Mouse (Mus musculus): ENCODE results near the gene Setx.
"Not testable (repeated sequence)": the region's sequence is repeated elsewhere in the genome, so short reads cannot be mapped to it uniquely, and the experiment has no call there.

The Setx gene

DNA sequence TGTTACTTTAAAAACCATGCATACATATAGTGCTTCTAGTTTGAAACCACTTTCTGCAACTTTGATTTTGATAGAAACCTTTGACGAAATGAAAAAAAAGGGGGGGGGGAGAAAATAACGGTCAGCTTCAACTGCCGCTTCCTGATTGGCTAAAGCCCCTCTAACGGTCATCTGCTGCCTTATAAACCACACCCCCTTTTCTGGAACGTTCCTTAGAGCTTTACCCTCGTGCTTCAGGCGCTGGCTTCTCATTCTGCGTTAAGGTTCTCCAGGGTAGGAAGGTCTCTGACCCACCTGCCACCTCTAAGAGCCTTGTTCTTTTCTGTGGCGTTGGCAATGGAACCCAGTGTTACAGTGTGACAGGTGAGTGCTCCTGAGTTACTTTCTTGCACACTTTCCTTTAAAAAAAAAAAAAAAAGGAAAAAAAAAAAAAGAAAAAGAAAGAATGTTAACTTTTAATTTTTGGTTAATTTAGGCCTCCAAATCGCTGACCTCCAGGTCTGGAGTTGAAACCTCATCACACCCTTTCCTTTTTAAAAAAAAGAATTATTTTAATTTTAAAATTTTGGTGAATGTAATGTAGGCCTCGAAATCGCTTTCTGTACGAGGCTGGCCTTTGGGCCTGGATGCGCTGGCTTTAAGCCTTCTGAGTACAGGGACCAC is at the start of gene Setx:
Gene Setx (plus strand): TSS at position 275 of the 663 bp plus-strand sequence.
- no peak for DNase-seq

DNA sequence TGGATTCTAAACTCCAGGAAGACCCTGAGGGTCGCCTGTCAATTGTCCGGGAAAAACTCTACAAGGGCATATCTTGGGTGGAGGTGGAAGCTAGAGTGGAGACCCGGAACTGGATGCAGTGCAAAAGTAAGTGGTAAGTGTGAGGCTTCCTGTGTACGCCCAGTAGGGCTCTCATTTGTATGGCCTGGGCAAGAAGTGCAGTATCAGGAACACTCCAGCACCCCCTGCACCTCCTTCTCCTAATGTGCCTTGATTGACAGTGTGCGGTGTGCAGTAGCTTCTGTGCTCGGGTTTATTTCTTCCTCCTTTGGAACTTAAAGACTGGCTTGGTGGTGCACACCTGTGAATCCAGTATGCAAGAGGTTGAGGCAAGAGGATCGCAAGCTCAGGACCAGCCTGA is 49.3 kb upstream of the Setx start:
- no peak for DNase-seq

DNA sequence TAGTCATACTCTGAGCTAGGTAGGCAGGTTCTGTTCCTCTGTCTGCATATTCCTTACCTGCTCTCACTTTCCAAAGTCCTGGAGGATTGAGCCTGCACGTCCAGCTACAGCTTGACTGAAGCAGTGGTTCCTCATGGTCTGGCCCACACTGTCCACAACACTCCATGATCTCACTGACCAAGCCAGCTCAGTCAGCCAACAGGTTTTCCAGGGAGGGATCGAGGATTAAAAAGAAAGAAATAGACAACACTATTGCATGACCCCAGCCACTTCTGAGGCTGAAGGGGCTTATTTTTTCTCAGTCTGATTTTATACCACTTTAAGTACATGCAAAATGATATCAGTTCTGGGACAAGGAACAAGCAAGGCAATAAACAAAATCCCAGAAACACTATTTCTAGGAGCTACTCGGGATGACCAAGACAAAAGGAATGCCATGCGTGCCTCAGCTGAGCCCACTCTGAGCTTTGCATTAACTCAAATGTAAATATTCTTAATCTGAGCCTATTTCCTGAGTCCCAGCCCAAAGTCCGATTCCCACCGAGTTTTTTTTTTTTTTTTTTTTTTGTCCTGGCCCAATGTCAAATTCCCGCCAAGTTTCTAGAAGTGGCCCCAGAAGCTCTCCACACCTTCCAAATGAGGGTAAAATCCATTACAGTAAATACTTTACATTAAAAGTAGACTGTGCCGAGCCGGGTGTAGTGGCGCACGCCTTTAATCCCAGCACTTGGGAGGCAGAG is 48.5 kb upstream of the Setx start:
- DNase-seq = no peak

DNA sequence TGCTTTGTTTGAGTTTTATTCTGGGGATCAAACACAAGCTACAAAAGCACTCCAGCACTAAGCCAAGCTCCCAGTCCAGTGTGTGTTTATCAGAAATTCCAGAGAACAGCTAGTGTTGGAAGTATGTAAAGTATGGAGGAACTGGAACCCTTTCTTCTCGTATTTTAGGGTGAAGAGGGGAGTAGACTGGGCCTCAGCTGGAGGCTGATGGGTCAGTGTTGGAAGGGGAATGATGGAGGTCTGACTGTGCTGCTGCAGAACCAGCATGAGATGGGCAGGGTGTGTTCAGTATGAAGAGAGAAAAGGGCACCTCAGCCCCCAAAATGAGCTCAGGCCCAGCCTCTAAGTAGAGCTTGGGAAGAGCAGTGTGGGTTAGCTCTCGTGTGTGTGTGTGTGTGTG is 47.8 kb upstream of the Setx start:
- DNase-seq = no peak

DNA sequence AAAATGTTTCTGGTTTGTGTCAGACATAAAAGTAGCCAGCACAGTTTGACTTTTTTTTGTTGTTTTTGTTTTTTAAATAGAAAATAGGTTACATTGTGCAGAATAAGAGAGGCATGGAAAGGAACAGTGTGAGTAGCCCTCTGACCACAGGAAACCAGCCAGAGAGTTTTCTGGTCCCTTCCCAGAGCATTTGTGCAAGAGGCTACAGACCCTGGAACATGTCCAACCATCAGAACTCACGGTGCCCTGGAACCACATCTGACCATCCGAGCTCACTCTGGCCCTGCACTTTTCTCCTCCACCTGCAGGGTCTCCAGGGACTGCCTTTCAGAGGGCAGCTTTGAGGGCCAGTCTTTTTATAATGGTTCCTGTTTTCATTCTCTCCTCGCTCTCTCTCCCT is 42.0 kb upstream of the Setx start:
- DNase-seq = peak; percentile 12

DNA sequence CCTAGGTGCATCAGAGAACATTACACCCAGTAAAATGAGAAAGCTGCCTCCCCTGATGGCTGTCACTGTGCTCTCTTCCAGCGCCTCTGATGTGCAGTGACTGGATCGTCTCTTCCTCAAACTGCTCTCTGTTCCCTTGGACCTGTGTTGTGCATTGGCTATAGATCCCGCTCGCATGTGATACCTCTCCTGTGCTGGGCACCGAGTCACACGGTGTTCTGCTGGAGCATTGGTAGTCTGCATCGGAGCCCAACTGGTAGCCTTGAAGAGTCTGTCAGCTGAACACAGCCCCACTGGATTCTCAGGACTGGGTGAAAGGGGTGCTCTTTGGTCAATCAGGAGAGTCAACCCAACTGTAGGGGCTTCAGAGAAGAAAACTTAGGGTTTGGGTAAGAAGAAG is 38.0 kb upstream of the Setx start:
- no peak for DNase-seq

DNA sequence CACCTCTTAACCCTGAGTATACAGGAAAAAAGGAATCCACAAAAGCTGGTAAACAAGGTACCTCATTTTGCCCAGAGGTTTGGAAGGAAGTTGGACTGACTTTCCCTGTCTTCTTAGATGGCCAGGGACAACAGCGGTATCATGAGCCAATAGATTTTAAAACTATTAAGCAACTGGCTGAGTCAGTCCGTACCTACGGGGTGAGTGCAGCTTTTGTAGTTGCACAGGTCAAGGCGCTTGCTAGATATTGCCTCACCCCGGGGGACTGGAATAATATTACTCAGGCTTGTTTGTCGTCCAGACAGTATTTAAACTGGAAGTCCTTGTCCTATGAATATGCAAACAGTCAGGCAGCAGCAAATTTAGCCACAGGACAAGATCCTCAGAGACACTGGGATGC is 34.7 kb upstream of the Setx start:
- not testable (repeated sequence) for DNase-seq

DNA sequence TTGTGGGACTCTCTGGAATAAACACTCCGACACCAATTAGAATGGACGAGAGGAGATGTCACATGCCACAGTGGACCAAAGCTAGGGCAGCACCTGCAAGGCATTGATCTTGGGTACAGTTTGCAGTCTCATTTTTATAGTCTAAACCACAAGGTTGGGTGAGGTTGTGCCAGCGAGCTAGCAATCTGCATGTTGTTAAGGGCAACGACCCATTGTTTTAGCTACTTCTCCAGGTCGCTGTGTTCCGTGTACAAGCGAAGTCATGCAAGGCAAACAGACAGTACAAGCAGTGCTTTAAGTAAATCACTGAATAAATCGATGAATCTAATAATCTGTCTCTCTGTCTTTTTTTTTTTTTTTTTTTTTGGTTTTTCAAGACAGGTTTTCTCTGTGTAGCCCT is 28.3 kb upstream of the Setx start:
- DNase-seq = no peak

DNA sequence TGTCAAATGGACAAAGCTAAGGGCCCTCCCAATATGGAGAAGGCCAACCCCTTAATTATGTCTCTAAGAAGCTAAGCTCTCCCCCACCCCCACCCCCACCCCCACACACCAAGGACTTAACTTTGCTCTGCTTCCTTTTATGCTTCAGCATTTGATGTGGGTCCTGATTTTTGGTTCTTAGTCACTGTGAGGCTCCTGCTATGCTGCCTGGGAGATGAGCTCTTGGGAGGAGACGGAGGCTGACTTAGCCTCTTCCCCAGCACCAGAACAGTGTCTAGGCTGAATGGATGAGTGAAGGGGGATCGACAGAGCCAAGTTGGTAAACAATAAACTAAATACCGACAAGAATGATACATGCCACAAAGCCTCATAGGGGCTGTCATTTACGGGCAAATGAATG is 27.2 kb upstream of the Setx start:
- DNase-seq = no peak

DNA sequence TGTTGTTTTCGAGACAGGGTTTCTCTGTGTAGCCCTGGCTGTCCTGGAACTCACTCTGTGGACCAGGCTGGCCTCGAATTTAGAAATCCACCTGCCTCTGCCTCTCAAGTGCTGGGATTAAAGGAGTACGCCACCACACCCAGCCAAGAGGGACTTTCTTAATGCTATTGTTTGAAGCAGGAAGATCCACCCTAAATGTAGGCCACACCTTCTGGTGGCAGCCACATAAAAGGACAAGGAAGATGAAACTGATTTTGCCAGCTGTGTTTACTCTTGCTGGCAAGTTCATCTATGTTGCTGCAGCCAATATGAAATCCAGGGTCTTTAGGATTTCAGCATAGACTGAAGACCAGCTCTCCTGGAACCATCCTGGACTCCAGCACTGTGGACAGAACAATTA is 26.5 kb upstream of the Setx start:
- DNase-seq = no peak

DNA sequence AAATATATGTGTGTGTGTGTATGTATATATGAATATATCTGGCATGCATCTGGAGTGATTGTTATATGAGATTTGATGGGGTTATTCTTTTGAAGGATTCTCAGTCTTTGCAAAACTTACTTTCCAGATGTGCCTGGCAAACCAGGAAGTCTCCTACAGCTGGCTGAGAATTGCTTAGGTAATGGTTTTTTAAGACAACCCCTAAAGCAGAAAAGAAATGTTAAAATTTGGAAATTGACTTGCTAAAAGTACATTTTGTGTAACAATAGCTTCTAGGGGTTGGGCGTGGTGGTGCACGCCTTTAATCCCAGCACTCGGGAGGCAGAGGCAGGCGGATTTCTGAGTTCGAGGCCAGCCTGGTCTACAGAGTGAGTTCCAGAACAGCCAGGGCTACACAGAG is 26.0 kb upstream of the Setx start:
- DNase-seq = not testable (repeated sequence)

DNA sequence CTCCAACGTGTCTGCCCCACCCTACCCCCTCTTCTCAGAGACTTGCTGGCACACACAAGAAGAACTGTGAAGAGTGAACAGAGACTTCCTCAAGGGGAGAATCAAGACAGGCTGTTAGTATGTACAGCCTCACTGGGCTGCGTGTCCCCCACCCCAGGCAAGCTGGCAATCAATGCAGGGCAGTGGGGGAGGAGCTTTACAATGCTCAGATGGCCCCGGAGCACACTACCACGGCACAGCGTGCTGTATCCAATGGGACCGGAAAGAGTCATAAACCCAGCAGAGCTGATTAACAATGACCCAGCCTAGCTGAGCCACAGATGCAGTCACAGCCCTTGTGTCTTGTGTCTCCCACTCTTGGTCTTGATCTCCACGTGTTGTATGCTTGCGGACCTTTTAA is 25.2 kb upstream of the Setx start:
- no peak for DNase-seq

DNA sequence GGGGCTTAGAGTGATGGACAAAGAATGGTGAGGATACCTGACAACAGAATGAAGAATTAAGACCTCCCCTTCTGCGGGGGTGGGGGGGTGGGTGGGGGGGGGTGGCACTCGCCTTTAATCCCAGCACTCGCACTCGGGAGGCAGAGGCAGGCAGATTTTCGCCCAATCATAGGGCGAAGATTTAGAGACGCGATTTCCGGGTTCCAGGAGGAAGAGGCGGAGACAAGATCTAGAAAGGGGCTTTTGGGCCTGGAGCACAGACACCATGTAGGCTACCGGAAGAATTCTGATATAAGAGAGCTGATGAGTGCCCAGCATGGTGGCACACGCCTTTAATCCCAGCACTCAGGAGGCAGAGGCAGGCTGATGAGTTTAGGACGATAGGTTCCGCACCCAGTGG is 24.3 kb upstream of the Setx start:
- DNase-seq = no peak

DNA sequence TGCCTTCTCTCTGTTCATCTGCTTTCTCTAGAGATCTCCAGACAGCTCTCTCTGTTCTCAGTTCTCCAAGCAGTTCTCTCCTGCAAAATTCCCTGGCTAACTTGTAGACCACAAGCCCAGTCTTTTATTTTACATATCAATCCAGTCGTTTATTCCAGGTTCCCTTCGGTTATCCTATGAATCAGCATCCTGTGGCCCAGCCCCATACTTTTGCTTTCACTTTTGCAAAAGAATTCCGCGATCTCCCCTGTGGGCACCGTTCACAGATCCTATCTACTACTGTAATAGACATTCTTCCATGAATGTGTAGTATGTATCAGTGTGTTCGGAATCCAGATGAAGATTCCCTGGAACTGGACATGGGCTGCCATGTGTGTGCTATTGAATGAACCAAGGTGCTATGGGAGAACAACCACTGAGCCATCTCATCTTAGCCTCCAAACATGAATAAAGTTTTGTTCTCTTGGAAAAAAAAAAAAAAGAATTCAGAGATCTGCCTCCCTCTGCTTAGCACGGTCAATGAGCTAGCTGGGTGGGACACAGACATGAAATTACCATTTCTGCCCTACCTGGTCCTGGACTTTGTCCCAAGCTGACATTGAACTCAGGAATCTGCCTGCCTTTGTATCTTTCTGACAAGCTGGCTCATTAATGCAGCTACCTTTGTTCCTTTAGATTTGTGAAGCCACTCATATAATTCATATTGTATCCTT is 23.0 kb upstream of the Setx start:
- DNase-seq = no peak

DNA sequence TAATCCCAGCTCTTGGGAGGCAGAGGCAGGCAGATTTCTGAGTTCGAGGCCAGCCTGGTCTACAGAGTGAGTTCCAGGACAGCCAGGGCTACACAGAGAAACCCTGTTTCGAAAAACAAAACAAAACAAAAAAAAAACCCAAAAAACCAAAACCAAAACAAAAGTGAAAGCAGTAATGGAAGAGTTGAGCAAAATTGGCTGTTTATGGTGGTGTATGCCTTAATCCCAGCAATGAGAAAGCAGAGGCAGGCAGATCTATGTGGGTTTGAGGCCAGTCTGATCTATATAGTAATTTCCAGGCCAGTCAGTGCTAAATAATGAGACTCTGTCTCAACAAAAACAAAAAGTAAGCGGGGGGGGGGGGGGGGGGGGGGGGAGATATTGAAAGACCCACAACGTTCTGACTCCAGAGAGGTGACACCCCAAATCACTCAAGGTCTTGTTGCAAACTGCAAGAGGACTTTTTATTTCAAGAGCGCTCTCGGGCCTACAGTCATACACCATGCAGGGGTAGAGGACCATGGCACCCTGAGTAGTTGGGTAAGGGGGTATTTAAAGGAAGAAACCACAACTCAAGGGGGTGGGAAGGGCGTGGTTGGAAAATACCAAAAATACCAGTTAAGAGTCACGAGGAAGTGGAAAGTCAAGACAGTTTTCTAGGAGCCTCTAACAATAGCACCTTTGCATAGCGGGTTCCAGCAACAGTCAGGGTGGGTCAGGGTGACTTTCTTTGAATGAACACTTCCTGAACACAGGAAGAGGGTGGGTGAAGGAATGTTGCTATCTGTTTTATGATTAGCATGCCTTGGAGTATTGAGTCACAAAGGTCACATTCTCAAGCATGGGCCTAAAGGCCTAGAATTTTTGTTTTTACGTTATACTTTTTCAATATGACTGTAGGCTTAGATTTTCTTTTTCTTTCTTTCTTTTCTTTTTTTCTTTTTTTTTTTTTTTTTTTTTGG is 21.3 kb upstream of the Setx start:
- DNase-seq = not testable (repeated sequence)

DNA sequence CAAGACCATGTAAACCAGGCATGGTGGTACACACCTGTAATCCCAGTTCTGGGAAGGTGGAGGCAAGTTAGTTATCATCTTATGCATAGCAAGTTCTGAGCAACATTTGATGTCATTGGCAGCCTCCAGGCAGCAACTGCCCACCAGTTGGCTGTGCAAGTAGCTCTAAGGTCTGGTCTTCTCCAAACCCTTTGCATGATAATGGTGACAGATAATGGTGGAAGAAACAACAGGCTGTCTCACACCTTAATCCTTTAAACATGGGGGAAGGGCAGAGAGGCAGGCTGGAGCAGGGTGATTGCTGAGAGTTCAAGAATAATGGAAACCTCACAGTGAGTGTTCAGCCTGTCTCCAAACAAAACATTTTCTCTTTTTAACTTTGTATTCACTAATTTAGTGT is 3.0 kb upstream of the Setx start:
- DNase-seq = no peak

DNA sequence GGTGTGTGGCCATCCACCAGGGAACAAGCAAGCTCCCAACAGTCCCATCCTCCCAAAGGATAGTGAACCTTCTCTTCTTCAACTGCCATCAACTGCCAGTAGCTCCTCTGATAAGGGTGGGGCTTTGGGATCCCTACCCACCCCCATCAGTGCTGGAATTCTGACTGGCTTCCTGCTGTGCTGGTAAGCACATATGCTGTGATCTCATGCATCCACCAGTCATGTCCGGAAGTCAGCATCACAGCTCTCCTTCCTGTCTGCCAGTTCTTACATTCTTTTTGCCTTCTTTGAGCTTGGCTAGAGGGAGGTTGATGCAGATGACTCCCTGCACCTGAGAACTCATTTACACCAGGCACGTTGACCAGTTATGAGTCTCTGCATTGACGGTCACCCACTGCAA is 1.5 kb upstream of the Setx start:
- DNase-seq = no peak

DNA sequence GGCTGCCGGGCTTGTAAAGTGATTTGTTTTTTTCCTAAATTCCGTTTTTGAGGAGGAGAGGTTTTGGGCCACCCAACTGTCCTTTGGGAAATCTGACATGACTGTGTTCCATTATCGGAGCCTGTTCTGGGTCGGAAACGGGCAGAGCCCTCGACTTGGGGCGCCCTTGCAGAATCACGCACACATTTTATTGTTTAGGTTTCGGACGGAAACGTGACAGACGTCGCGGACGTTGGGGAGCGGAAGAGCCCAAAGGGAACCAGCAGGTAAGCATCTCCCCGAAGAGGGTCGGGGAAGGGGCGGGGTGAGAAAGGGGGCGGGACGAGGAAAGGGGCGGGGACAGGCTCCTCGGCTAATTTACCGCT is 572 bp downstream of the Setx start:
- no peak for DNase-seq

DNA sequence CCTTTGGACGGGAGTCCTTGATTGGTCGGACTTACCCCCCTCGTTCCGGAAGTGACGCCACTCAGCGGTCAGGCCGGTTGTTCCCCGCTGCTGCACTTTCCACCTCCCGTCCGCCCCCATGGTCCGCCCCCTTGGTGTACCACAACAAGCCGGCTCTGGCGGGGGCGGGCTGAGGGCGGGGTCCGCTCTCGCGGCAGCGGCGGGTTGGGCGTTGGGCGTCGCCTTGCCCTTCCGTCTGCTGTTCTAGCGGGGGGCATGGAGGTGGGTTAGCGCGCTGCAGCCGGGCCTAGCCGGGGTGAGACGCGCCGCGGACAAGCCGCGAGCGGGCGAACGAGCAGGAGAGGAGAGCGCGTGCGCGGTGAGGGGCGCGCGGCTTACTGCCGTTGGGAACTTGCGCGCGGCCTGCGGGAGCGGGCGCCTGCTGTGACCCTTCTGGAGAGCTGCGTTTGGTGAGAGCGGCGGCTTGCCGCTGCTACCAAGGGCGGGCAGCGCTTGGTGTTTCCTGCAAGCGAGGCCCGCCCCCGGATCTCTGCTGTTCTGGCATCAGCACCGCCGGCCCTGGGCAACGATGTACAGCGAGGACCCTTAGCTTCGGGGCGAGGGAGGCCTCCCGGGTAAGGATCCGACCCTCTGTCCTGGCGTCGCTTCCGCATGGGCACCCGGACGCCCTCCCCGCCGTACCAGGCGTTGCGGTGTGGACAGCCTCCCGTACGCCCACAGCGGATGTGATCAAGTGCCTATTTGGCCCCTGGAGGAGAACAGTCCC is 1.1 kb downstream of the Setx start:
- DNase-seq = peak; percentile 98

DNA sequence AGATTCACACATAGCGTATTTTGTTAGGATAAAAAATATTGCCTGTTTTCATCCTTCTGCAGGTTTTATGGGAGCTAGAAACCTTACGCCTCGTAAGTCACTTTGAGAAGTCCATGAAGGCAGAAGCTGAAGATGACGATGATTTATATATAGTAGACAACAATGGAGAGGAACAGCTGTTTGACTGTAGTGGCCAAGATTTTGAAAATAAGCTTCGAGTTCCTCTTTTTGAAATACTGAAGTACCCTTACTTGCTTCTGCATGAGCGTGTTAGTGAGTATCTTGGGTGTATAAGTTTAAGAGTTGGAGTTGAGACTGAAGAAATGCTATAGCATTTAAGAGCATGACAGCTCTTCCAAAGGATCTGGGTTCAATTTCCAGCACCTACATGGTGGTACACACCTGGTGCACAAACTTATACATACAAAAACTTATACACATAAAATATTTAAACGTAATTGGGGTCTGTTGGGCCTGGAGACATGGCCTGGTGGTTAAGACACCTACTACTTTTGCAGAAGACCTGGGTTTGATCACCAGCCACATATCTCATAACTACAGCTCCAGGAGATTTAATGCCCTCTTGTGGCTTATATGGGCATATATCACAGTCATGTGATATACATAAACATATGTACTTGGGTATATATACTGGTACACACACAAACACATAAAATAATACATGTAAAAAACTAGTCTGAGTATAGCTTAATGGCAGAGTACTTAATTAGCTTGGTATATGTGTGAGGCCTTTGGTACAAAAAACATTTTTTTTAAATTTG is 6.3 kb downstream of the Setx start:
- DNase-seq = no peak

DNA sequence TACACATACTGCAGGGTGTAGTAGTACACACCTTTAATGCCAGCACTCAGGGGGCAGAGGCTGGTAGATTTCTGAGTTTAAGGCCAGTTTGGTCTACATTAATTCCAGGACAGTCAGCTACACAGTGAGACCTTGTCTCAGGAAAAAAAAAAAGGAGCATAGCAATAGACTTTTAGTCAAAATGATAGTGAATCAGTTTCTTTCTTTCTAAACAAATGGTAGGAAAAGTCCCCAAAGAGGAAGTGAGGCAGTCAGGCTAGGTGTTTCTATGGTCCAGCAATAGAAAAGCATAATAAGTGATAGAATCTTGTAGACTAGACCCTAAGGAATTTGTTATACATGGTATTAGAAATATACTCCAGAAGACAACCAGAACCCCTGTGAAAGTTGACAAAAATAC is 11.2 kb downstream of the Setx start:
- DNase-seq = no peak

All from right cerebral cortex, adult 18-20 months (tissue).